Comparison of ENCODE assay signal across 1 mouse cellular context in the genomic region with DNA sequence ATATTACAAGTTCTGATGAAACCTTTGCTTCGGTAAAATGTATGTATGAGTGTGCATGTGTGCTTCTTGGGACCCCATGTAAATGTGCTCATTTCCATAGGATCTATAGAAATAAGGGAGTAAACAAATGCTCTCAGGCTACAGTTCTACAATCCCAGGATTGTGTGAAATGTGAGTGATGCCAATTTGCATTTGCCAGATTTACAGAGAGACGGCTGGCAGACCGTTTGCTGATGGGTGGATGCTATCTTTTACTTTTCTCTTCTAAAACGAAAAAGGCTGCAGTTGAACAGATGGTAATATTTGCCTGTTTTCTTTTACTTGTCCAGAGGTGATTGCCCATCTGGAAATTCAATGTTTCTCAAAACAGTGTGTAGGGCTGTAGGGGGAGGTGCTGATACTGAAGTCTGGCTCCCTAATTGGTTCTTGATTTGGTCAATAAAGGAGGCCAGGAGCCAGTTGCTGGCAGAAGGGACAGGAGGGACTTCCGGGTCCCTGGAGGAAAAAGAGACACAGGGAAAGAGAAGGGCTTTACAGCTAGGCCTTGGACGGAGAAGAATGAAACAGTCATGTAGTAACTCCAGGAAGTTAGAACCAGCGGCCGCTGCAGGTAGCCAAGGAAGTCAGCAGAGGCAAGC.
TF ChIP-seq lines count a peak whose summit lies in the region.

No protein-coding gene starts in this region.

TF ChIP-seq in MEL, 35 proteins besides CTCF, POLR2A, EP300 and RAD21:
- 0 out of 2 replicates have a peak, but pooled peaks have one; percentile 24 for TF ChIP-seq ELF1 (IDR thresholded peaks at IDR 0.05; ENCODE audit: low read depth, low read length)
- no peak for TF ChIP-seq UBTF (IDR thresholded peaks at IDR 0.05; ENCODE audit: borderline replicate concordance, insufficient read depth, low read depth, low read length)
